Mouse (Mus musculus) left cerebral cortex, postnatal 36 days (tissue): Measurements from ENCODE around the gene Dscam. TPM values are rescaled to one million over a fixed set of nuclear protein-coding genes. Genes with fewer than 3 reads are reported as not detected.
A peak's percentile ranks its signal among the peaks of the same experiment; 100 is the strongest.

Experiments
- DNase-seq, 2 experiments: peaks; one replicate each; pipeline ENCODE4 v3.0.0; 2021 to 2022; ENCODE audit warnings: low spot score in 2 of 2, mixed read lengths in 1 of 2
- intact Hi-C: fragments of 180-260 bp; cut with DNase I; formaldehyde crosslinking; loops from one replicate; pipeline ENCODE4 v1.15.1; 2025
- total RNA-seq, 2 experiments: library from RNA; stranded (reverse); gene quantifications; 2 replicates each; pipeline ENCODE4 v1.2.3; 2021

The Dscam gene
- total RNA-seq, 2 experiments from 2014 or later, result 44.8 to 47.8 TPM

DNA sequence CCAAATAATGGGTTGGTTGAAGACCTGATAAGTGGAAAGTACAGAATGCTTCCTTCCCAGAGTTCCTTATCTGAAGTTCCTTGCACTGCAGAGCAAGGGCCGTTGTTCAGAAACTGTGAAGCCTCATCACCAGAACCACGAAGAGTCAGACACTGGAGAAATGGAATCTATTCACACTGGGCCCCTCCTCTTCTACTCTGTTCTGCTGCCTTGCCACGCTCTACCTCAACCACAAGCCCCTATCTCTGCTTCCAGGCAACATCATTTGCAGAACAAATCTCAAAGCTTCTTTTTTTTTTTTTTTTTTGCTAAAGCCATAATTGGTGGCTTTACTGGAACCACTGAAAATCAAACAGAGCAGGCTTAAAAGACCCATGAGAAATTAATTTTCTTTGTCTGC, 530.5 kb downstream of the Dscam start:
- intact Hi-C loops, result no loop called here
- no peak for DNase-seq

DNA sequence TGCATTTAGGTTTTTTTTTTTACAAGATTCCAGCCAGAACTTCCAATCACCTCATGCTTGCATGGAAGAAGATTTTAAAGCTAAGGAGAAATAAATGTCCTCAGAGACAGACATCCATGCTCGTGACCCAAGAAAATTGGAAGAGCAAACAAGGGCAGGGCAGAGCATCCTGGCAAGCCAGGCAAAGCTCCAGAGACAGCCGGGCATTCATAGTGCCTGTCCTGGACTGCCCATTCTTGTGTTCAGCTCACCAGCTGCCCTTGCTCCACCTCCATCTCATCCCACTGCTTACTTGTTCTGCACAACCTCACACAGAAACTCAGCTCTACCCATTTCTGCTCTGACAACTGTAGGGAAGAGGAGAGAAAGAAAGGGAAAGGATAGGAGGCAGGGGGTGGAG, 534.6 kb downstream of the Dscam start:
- no peak for DNase-seq
- intact Hi-C loops, result no loop called here

DNA sequence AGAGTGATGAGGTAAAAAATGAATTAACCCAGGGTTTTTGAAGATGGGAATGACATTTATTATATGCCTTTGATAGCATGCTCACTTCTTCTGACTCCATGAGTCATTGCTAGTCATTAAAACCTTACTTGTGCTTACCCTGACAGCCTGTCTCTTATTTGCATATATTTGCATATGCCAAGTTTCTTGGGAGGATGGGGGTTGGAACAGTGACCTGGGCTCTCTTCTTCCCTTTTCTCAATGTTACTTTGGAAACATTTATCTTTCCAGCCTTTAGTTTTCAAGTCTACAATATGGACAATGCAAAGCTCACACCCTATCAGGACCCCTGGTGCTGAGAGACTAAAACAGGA, 535.8 kb downstream of the Dscam start:
- DNase-seq, result no peak
- intact Hi-C loops, result loop anchor here (5.0 kb wide), 1 partner anchor 77 kb away; no protein-coding TSS in a partner anchor

DNA sequence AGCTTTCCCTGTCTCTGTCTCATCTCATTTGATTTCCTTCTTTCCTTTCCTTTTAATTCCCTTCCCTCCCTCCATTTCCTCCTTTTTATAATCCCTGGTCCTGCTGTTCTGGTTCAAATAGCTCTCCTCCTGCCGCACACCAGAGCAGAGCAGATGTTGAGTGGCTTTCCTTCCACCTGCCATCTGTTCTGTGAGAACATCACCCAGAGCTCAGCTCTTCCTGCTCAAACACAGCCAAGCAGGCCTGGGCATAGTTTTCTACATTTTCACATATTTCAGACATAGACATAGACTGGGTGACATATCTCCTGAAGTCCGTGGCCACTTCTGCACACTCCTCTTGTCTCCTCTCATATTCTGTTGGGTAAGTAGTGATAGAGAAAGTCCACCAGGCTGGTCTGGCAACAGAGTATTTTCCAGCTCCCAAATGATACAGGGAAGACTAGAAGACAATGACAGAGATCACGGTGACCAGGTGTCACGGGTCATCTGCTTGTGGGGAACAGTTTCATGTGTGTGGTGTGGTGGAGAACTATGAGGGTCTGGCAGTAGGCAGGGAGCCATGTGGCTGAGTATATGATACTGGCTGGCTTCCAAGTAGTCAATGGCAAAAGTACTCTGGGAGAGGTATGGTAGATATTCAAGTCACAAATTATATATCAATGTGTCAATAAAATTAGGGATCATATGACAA, 536.3 kb downstream of the Dscam start:
- peak; percentile 62 to 63 for DNase-seq
- intact Hi-C loops, result loop anchor here (5.0 kb wide), 1 partner anchor 77 kb away; no protein-coding TSS in a partner anchor

DNA sequence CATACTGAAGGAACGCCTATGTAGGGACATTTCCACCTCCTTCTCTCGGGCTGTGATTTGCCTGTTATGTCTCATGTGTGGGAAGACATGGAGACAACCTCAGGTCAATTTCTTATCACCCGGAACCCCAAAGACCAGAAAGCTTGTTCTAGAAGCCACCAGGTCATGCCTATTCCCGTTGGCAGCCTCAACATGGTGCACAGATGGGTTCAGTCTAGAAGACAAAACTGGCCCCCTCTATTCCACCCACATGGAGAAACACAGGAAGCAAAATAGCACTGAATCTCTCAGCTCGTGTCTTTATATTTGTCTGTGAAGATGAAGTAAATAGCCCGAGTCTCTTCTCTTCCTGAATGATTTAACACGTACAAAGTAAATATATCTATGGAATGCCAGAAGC, 540.3 kb downstream of the Dscam start:
- intact Hi-C loops, result loop anchor here (5.0 kb wide), 1 partner anchor 73 kb away; no protein-coding TSS in a partner anchor
- peak; percentile 60 to 63 for DNase-seq

DNA sequence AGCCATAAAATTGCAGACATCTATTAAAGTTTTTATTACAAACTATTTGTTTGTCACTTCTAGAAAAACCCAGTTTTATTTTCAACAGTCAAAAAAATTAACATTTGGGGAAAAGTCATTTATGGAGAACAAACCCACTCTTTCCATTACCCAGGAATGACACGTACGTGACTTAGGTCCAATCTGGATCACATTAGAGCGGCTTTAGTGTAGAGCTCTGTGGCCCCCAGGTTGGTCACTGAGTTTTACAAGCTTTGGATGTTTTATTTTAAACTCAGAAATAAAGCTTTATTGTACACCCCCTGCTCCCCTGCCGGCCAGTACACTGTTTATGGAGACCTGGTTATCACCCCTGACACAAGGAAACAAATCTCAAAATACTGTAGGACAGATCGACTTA, 540.9 kb downstream of the Dscam start:
- intact Hi-C loops, result loop anchor here (5.0 kb wide), 1 partner anchor 72 kb away; no protein-coding TSS in a partner anchor
- no peak for DNase-seq

DNA sequence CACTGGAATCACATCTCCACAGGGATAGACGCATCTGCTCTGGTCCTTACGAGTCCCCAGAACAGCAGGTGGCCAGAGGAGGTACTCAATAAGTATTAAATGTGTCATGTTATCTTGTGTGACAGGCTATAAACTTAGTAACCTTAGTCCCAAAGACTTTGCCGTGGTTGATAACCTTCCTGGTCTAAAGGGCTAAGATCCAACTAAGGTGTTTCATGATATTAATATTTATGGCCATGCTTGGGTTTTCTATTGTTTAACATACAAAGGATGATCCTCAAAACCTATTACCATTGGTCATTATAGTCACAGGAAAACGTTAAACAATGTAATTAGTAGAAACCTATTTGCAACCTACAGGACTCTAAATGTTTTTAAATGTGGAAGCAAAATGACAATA, 545.1 kb downstream of the Dscam start:
- intact Hi-C loops, result no loop called here
- DNase-seq, result no peak

DNA sequence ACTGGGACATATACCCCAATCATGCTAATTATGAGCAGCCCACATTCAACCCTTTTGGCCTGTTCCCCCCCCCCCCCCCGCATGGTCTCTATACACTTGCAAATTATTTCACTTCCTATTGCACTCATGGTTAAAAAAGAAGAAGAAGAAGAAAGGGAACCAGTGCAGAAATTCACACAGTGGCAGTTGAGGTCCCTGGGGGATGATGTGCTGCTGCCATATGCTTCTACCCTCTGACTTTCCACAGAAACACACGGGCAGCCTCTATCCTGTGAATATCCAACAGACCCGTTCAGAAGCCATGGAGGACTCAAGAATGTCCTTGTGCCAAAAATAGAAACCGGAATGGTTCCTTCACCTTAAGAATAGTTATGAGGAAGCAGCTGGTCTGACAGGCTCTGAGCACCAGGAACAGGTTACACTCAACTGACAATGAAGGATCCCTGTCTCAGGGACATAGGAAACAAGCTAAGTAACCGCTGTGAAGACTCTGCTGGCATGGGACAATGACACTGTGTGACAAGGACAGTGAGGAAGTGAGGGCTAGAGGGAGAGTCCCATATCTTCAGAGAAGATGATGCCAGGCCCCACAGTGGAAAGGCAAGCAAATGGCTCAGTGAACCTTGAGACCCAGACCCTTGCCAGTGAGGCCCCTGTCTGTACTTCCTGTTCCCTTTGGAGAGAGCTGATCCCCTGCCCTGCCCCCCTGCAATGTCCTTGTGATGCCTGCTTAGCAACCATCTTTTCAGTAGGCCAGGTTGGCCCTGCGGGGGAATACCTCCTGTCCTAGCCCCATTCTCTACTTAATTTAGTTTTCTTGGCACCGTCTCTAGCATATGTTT, 545.8 kb downstream of the Dscam start:
- DNase-seq, result no peak
- intact Hi-C loops, result no loop called here

DNA sequence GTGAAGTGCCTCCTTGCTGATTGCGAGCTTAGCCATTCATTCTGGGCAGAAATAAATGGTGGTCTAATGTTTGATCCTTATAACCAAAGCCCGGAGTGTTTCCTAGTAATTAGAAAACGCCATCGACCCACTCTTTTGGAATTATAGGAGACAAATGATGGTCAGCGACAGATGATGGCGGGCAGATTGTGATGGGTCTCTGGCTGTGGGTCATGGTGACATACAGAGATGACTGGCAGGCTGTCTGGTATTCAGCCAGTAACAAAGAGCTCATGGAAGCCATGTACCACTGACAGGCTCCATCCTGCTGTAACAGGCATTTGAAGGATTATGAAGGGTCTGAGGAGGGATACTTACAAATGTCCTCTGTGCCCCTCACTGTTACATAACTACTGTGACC, 549.7 kb downstream of the Dscam start:
- no peak for DNase-seq
- intact Hi-C loops, result no loop called here

DNA sequence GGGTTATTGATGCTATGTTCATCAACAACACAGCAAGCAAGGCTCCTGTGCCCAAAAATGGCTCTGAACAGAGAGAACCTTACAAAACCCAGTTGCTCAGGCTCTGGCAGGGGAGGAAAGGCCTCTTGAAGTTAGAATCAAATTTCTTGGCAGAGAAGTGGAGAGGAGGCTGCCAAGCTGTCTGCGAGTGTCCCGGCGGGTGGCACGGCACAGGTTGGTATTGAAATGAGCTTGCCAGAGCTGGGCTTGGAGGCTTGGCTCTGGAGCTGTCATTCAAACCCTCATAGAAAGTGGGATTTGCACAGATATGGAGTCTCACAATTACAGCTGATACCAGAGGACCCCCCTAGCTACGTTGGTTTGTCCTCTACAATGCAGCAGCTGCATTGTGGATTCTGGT, 550.1 kb downstream of the Dscam start:
- intact Hi-C loops, result no loop called here
- DNase-seq, result peak; percentile 49 to 59

DNA sequence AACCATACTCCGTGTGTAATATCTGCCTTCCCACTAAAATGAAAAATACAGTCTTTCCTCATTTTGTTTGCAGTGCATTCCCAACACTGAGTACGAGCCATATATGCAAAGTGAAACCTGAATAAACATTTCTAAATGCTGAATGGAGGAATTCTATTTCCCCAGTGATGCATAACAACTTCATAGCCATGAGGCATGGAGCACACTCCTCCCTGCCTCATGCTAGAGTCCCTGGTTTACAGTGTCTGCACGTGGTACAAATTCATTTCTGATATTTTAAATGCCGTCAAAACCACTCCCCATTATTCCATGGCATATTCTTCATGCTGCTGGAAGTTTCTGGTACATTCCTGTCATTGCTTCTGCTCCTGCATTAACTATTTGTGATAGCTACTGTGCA, 552.8 kb downstream of the Dscam start:
- no peak for DNase-seq
- intact Hi-C loops, result no loop called here

DNA sequence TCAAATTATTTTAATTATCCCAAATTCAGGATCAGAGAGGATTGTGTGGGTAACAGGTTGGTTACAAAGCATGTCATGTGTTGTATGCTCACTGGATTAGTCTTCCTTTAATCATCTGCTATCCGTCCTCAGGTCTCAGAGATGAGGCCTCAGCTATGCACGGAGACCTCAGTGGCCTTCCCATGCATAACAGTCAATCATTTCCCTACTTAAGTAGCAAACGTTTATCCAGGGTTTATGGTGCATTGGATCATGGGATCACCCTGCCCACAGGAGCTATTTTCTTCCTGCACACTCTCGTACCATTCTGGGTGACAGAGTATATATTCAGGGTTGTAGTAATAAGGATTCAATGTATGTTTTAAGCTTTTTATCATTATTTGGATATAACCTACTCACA, 557.3 kb downstream of the Dscam start:
- no peak for DNase-seq
- intact Hi-C loops, result loop anchor here (5.0 kb wide), 1 partner anchor 256 kb away; no protein-coding TSS in a partner anchor

DNA sequence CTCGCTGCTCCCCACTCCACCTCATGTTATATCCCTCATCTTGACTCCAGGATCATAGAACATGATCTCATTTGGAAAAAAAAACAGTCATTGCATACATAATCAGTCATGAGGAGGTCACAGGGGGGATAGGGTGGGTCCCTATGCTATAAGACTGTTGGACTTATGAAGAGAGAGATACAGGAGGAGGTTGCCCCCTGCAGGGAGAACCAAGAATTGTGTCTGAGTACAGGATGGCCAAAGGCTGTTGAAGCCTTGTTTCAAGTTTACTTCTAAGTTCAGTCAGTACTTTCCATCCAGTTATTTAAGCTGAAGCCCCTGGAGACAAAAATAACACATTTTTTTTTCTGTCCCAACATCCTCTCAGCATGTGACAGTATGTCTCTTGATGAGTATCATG, 559.7 kb downstream of the Dscam start:
- peak in 1 of 2 experiments; percentile 46 for DNase-seq
- intact Hi-C loops, result loop anchor here (2.0 to 5.0 kb wide), 2 partner anchors 144 to 254 kb away; partner anchors contain the start of gene Pcp4

DNA sequence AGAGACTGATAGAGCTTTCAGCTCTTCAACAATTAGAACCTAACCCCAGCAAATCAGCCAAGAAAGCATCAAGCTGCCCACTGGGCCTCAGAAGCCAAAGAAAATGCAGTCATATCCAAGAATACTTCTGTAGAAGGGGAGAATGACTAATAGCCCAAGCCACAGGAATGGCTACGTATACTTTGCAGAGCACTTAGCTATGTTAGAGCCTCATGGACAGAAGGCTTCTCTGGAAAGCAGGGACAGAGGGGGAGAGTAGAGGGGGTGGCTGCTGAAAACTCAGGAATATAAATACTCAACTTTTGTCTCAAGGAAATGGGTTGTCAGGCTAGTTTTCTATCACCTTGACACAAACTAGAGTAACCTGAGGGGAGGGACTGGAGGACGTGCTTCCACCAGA, 568.3 kb downstream of the Dscam start:
- intact Hi-C loops, result no loop called here

DNA sequence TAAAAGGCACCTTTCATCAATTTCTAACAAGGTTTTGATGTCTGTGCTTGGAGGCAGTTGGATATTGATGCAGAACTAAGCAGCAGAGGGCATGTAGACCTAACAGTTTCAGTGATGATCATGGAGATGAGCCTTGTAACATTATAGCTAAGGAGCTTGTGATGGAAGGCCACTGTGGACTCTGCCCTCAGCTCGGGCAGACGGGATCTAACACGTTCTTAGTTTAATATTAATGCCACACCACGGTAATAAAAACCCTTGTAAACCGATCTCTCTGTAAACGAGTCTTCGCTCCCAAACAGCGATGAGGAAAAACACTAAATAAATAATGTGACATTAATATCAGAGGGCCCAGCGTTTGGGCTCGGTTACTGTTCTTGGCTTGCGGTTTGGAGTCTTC, 569.8 kb downstream of the Dscam start:
- no peak for DNase-seq
- intact Hi-C loops, result no loop called here

More for the DNA sequence above, 568.3 kb downstream of the Dscam start:
- no peak for DNase-seq

DNA sequence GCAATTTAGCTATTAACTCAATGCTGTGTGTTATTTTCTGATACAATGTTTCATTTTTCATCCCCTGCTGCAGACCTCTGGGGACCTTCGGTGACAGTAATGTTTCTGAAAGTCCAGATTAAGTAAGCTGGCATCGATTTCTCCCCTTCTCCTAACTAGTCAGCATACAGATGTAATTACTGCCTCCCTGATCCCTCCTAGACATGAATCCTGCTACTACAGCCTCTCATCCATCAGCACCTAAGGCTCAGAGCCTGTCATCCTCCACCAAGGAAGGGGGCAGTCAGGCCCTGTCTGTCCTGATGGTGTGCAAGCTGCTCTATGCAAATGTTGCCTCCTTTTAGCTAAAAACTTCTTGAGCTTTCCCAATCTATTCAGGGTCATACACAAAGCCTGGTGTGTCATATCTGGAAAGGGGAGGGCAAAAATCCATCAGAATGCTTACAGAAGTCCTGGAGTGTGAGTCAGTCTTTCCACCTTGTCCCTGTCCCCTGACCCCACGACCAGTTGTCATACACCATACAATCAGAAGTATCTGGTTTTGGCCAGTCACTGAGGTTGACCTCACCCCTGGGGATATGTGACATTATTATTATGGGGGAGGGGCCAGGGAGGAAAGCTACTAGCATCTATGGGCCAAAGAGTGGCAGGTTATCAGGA, 571.0 kb downstream of the Dscam start:
- intact Hi-C loops, result no loop called here

DNA sequence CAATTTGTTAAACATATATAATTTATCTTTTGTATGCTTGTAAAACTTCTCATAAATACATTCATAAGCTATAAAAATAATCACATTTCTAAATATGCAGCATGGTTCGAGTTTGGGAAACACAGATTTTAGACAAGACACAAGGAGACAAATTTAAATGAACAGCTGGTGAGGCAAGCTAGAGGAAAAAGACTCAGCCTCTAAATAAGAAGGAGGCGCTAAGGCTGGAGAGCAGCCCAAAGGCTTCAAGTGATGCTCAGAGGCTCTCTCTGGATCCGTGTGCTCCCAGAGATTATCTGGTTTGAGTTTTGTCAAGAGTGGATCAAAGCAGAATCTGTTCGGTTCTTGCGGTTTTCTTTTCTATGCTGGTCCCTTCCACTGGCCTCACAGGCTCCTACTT, 594.7 kb downstream of the Dscam start:
- intact Hi-C loops, result no loop called here
- peak; percentile 23 to 45 for DNase-seq

More for the DNA sequence above, 571.0 kb downstream of the Dscam start:
- no peak for DNase-seq

DNA sequence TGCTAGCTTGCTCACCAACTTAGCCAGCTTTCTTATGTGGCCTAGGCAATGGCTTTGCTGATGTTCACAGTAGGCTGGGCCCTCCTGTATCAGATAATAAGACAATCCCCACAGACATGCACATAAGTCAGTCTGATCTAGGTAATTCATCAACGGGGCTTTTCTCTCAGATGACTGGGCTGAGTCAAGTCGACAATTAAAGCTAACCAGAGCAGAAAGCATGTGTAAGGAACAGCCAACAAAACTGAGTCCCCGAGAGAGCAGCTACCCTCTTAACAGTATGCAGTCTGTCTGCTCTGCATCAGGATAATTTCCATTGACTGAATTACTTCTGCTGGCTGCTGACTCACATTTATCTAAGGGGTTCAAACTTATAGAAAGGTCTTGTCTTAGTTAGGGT, 603.1 kb downstream of the Dscam start:
- DNase-seq, result no peak
- intact Hi-C loops, result no loop called here

DNA sequence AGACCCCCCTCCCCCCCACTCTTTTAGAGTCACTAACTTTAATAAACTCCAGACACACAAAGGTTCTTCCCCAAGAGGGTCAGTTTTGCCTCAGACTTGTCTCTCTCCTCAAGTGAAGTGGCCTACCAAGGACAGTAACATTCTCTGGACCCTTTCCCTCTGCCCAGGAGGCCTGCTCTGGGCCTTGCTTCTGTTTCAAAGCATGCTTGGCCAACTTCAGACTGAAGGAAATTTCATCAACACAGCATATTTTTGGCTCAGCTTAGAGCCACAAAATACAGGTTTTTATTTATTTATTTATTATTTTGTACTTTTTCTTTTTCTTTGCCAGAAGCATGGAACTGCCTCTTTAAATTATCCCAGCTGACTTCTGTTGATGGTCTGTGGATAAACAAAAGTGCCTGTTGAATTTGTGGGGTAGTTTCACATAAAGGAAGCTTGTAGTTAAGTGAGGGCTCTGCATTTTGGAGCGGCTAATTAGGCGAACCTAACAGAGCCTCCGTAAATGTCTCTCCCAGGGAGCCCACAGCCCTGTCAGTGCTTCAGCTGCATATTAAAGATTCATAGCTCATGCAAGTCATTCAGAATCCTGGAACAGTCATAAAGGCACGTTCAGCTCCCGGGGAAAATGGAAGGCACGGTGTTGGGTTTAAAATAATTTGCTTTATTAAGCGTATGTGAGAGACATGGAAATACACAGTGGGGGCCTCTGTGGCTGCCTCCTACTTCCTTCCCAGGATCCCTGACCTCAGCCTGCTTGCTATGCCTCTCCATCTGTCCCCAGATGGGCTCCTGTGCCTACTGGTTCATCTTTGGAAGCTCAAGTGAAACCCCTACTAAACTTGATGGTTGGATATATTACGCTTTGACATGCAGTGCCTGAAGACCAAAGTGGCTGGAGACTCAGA, 606.9 kb downstream of the Dscam start:
- intact Hi-C loops, result no loop called here

More for the DNA sequence above, 606.9 kb downstream of the Dscam start:
- DNase-seq, result no peak
